Mouse (Mus musculus): ENCODE data around the gene Lin7a. TPM values are rescaled to one million over a fixed set of nuclear protein-coding genes. Genes with fewer than 3 reads are reported as not detected.

The Lin7a gene
- polyA plus RNA-seq (2015; fragmentation: Nextera tagmentation; extraction: Ambion mirVana), result 31.6 and 34.6 TPM in 2 replicates

DNA sequence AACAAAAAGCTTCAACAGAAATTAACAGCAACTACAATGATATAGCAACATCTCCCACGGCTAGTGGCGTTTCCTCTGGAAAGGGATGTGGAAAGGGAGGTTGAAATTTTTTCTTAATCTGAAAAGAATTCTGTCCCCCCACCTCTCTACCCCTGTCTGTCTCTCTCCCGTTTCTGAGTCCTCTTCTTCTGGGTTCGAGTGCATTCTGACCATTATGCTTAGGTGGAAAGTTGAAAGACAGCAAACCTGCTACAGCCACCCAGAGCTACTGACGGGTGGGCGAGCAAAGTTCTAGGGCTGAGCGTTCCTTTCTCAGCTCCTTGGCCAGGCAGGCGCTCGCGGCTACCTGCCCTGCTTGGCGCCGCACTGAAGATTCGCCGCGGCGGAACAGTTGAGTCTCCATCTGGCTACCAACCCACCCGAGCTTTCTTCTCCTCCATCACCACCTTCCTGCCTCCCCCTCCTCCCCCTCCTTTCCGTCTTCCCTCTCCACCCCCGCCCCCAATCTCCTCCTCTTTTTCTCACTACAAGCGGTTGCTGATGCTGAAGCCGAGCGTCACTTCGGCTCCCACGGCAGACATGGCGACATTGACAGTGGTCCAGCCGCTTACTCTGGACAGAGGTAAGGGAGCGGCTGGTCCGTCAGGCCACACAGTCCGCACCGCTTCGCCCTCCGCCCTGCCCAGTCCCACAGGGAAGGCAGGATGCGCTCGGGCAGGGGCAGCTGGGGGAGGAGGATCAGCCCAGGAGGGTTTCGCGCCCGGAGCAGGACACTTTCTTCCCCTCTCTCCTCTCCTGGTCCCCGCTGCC, at the start of gene Lin7a:
Gene Lin7a (plus strand): TSS at position 366 of the 810 bp plus-strand sequence.
- Histone ChIP-seq H3K9ac (replicated peaks) (peak within 1 kb of the TSS; percentile 89), H3K27me3 (peaks cover 18% of the 10 kb centered on the region), H3K4me1 (replicated peaks) (peaks cover 8% of the 10 kb centered on the region; the same call in 1 of the 2 replicates), H3K4me2 (replicated peaks) (peak within 1 kb of the TSS; percentile 84), H3K4me3 (replicated peaks) (peak within 1 kb of the TSS; percentile 90), H3K9me3 (no peaks in the 10 kb centered on the region), H3K27ac (peak within 1 kb of the TSS; percentile 92), H3K36me3 (no peaks in the 10 kb centered on the region)
- ATAC-seq, result peak; percentile 89
- WGBS, result 1% methylated on average over 38 of the region's 38 CpGs

DNA sequence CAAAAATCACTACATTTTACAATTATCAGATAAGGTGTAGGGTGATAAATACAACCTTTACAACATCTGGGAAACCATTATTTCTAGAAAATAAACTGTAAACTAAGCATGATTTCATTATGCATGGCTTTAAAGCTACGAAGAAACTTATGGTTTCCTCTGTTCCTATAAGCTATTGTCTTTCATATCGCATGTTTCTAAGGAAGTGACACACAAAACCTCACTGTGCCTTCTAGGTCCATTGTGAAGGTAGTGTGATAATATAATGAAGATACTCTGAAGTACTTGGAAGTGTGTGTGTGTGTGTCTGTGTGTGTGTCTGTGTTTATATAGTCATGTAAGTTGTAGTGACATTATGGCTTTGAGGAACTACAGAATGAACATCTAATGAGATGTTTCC, 49.8 kb upstream of the Lin7a start:
- Histone ChIP-seq H3K4me2 (replicated peaks) (no peak overlapping the region), H3K9me3 (no peaks in the 10 kb centered on the region), H3K36me3 (no peaks in the 10 kb centered on the region), H3K27me3 (no peaks in the 10 kb centered on the region), H3K27ac (no peak overlapping the region), H3K4me3 (replicated peaks) (no peak overlapping the region), H3K9ac (replicated peaks) (no peak overlapping the region), H3K4me1 (replicated peaks) (no peaks in the 10 kb centered on the region)
- ATAC-seq, result no peak
- whole genome bisulfite sequencing, result 96% methylated on average over 2 of the region's 2 CpGs

DNA sequence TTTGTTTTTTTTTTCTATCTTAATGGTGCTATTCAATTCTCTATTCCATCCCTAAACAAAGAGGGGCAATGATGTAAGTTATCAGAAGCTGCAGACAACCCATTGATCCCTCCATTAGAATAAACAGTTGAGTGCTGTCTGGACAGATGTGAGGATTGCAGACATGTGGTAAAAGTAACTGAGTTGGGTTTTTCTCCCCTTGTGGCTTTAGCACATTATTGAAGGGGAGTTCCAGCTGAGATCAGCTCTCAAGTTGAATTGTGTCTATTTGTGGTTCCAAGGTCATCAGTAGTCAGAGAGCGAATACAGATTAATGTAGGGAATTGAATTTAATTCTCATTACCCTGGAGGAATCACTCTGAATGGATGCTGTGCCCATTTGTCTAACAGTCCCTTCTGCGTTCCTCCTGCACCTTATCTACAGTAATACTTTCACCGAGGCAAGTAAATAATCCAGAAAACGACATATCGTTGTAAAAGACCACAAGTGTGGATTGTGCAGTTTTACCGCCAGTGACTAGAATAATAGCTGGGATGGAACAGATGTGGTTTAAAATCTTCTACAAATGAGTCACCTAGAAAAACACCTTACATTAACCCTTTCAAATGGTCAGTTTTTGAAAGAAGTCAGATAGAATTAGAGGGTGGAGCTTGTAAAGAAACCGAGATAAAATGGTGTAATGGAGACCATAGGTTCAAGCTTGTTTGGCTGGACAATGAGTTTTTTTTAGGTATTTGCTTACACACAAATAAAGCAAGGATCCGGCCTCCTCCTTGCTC, 48.9 kb upstream of the Lin7a start:
- H3K36me3 ChIP-seq, result no peaks in the 10 kb centered on the region
- 72% methylated on average over 8 of the region's 8 CpGs for WGBS

DNA sequence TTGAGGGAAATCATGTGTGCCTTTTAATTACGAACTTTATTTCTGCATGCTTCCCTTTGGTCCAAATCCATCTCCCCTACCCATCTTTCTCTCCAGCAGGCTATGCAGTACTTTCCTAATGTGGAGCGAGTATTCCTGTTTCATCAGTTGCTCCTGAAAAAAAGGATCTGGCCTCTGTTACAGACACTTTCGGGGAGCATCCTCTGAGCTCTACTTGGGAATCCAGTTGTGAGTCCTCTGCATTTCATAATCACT, 48.4 kb upstream of the Lin7a start:
- Histone ChIP-seq H3K27ac (no peak overlapping the region), H3K36me3 (no peaks in the 10 kb centered on the region), H3K4me3 (replicated peaks) (no peak overlapping the region), H3K9ac (replicated peaks) (no peak overlapping the region), H3K9me3 (no peaks in the 10 kb centered on the region), H3K27me3 (no peaks in the 10 kb centered on the region), H3K4me1 (replicated peaks) (no peaks in the 10 kb centered on the region), H3K4me2 (replicated peaks) (no peak overlapping the region)
- no peak for ATAC-seq
- WGBS, result 95% methylated on average over 3 of the region's 3 CpGs

More for the DNA sequence above, 48.9 kb upstream of the Lin7a start:
- H3K9ac ChIP-seq (replicated peaks), result no peak overlapping the region
- H3K4me2 ChIP-seq (replicated peaks), result no peak overlapping the region
- no peaks in the 10 kb centered on the region for H3K27me3 ChIP-seq
- no peaks in the 10 kb centered on the region for H3K9me3 ChIP-seq
- 0 out of 2 replicates have a peak, but pooled peaks have one; percentile 27 for ATAC-seq
- H3K4me1 ChIP-seq (replicated peaks), result no peaks in the 10 kb centered on the region
- no peak overlapping the region for H3K4me3 ChIP-seq (replicated peaks)
- no peak overlapping the region for H3K27ac ChIP-seq

DNA sequence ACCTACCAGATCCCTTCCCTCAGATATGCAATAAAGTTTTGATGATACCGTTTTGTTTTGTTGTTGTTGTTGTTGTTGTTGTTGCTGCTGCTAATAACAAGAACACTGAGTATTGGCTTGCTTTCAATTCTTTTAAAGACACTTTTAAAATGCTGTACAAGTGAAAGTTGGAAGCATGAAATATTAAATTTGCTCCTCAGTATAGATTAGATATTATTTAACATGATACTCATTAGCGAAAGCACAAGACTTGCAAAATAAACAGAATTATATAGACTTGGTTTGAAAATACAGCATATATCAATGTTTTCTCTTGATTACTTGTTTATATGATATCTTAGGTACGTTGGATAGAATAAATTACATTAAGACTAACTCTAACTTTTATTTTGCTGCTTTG, 47.7 kb upstream of the Lin7a start:
- Histone ChIP-seq H3K9ac (replicated peaks) (no peak overlapping the region), H3K27me3 (no peaks in the 10 kb centered on the region), H3K27ac (no peak overlapping the region), H3K4me3 (replicated peaks) (no peak overlapping the region), H3K4me1 (replicated peaks) (no peaks in the 10 kb centered on the region), H3K9me3 (no peaks in the 10 kb centered on the region), H3K4me2 (replicated peaks) (no peak overlapping the region), H3K36me3 (no peaks in the 10 kb centered on the region)
- ATAC-seq, result no peak
- WGBS, result 89% methylated on average over 3 of the region's 3 CpGs

DNA sequence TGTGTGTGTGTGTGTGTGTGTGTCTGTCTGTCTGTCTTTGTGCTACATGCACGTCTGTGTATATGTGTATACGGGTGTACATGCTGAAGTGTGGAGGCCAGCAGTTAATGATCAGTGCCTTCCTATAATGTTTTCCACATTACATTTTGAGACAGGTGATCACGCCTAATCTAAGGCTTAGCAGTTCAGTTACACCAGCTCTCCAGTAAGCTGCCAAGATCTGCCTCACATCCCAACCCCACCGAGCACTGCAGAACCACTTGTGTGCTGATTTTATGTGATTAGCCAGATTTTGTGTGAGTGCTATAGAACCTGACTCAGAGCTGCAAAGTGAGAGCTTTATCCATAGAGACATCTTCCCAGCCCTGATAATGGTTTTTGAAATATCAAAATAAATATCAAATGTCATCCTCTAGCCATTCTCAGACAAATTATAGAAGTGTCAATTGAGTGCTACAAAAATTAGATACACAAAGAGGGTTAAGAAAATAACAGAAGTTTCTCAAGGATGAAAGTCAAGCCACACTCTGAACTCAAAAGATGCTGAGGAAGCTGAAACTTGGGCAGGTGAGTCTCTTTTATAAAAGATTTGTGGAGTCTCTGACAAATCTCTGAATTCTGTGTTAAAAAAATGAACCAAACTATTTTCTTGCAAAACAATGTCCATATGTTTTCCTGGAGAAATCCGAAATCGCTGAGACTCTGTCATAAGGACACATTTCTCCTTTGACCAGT, 46.7 kb upstream of the Lin7a start:
- Histone ChIP-seq H3K27me3 (no peaks in the 10 kb centered on the region), H3K27ac (no peak overlapping the region), H3K9ac (replicated peaks) (no peak overlapping the region), H3K4me2 (replicated peaks) (no peak overlapping the region), H3K9me3 (no peaks in the 10 kb centered on the region), H3K4me3 (replicated peaks) (no peak overlapping the region), H3K4me1 (replicated peaks) (no peaks in the 10 kb centered on the region), H3K36me3 (no peaks in the 10 kb centered on the region)
- 86% methylated on average over 6 of the region's 6 CpGs for WGBS
- no peak for ATAC-seq

DNA sequence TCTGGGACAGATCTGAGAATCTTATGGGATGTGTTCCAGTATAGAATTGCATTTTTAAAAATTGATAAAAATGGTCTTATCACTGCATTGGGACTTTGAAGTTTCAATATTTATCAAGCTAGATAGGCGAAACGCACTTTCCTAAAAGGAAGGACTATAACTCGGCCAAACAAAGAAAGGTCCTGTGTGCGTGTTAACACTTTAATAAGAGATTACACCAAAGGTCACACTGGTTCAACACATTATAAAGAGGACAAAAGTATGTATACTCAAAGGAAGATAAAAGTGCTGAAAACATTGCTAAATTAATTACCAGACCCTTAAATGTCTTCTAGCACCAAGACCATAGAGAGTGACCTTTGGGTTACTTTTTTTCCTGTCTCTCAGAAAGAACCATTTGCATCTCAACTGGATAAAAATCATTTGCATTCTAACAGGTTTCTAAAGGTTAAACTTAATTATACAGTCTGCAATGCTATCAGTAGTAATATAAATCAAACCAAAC, 46.1 kb upstream of the Lin7a start:
- H3K36me3 ChIP-seq, result no peaks in the 10 kb centered on the region
- H3K4me1 ChIP-seq (replicated peaks), result no peaks in the 10 kb centered on the region
- WGBS, result 53% methylated on average over 4 of the region's 4 CpGs
- no peak overlapping the region for H3K4me3 ChIP-seq (replicated peaks)
- H3K27ac ChIP-seq, result no peak overlapping the region
- H3K9me3 ChIP-seq, result no peaks in the 10 kb centered on the region
- no peaks in the 10 kb centered on the region for H3K27me3 ChIP-seq
- H3K4me2 ChIP-seq (replicated peaks), result no peak overlapping the region
- ATAC-seq, result no peak
- H3K9ac ChIP-seq (replicated peaks), result no peak overlapping the region

DNA sequence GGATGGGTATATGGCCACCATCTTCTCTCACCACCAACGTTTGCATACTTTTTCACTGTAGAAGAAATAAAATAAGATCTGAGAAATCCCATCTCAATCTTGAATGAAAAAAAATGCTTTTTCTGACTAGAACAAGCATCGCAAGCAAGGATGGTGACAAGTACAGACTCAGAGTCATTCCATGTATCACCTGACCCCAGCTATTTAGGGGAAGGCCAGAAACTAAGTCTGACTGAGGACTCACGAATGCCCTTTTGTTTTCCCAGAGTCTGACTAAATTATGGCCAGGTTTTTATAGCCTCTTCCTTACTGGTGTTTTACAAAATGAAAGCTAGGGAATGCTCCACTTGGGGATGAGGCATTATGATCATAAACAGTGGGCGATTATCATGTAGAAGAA, 45.6 kb upstream of the Lin7a start:
- H3K27me3 ChIP-seq, result no peaks in the 10 kb centered on the region
- no peaks in the 10 kb centered on the region for H3K36me3 ChIP-seq
- no peaks in the 10 kb centered on the region for H3K9me3 ChIP-seq
- no peak overlapping the region for H3K27ac ChIP-seq
- H3K4me3 ChIP-seq (replicated peaks), result no peak overlapping the region
- no peaks in the 10 kb centered on the region for H3K4me1 ChIP-seq (replicated peaks)
- no peak overlapping the region for H3K9ac ChIP-seq (replicated peaks)
- ATAC-seq, result no peak
- 89% methylated on average over 4 of the region's 4 CpGs for WGBS
- H3K4me2 ChIP-seq (replicated peaks), result no peak overlapping the region

DNA sequence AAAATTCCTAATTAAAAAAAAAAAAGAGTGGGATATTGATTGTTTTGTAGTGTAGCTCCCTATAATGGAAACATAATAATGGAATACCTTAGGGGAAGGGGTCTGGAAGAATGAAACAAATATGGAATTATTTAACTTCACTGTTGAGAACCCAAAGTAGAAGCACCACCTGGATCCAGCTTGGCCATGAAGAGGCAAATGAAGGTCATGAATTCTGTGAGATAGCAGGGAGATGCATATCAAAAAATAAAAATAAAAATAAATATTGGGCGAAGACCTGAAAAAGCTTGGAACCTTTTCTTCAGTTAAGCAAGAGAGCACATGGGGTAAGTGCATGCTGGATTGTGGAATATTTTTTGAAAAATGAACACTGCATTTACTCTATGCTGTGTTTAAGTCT, 43.6 kb upstream of the Lin7a start:
- Histone ChIP-seq H3K4me3 (replicated peaks) (no peak overlapping the region), H3K4me1 (replicated peaks) (no peaks in the 10 kb centered on the region), H3K27ac (no peak overlapping the region), H3K4me2 (replicated peaks) (no peak overlapping the region), H3K36me3 (no peaks in the 10 kb centered on the region), H3K9ac (replicated peaks) (no peak overlapping the region), H3K9me3 (no peaks in the 10 kb centered on the region), H3K27me3 (no peaks in the 10 kb centered on the region)
- 100% methylated on average over 1 of the region's 1 CpGs for WGBS
- no peak for ATAC-seq

DNA sequence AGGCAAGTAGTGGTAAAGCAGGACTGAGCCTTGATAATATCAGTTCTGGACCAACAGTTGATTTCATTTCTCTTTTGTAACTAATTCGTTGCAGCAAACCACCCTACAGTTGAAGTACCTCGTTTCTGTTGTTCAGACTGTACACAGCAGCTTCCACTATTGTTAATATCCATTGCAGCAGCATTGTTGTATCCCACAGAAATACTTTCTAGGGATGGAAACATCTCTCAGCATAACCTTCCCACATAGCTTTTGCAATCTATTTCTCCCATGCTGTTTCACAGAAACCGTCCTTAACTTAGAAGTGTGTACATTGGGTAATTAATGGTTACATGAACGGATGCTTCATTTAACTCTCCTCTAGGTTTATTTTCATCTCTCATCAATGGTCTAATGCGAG, 42.7 kb upstream of the Lin7a start:
- 83% methylated on average over 5 of the region's 5 CpGs for WGBS

DNA sequence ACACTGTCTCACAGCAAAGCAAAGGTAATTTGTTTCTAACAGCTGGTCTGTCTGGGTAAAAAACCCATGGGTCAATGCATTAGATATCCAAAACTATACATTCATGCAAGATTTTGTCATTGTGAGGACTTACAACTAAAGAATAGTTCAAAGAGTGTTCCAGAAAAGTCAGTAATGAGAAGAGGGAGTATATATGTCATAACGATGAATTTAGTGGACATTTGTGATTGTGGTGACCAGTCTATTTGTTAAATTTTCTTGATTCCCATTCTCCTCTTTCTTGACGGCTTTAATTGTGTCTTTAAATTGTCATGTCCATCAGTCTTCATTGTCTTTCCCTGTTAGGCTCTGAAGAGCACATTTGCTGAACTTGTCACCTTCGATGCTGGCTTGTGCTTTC, 42.1 kb upstream of the Lin7a start:
- 76% methylated on average over 3 of the region's 3 CpGs for WGBS
- no peaks in the 10 kb centered on the region for H3K36me3 ChIP-seq
- H3K27ac ChIP-seq, result no peak overlapping the region
- H3K27me3 ChIP-seq, result no peaks in the 10 kb centered on the region
- ATAC-seq, result no peak
- no peak overlapping the region for H3K4me2 ChIP-seq (replicated peaks)
- no peaks in the 10 kb centered on the region for H3K9me3 ChIP-seq
- no peak overlapping the region for H3K4me3 ChIP-seq (replicated peaks)
- no peak overlapping the region for H3K9ac ChIP-seq (replicated peaks)
- no peaks in the 10 kb centered on the region for H3K4me1 ChIP-seq (replicated peaks)

More for the DNA sequence above, 42.7 kb upstream of the Lin7a start:
- Histone ChIP-seq H3K4me1 (replicated peaks) (no peaks in the 10 kb centered on the region), H3K36me3 (no peaks in the 10 kb centered on the region), H3K4me3 (replicated peaks) (no peak overlapping the region), H3K9ac (replicated peaks) (no peak overlapping the region), H3K27me3 (no peaks in the 10 kb centered on the region), H3K27ac (no peak overlapping the region), H3K9me3 (no peaks in the 10 kb centered on the region), H3K4me2 (replicated peaks) (no peak overlapping the region)
- no peak for ATAC-seq
